Mouse (Mus musculus): ENCODE data around the gene Sbf1. TPM values are rescaled to one million over a fixed set of nuclear protein-coding genes. Genes with fewer than 3 reads are reported as not detected.
A peak's percentile ranks its signal among the peaks of the same experiment; 100 is the strongest.

Gene Sbf1
- 186 and 229 TPM in 2 replicates for polyA plus RNA-seq (2012; rRNA removed)

DNA sequence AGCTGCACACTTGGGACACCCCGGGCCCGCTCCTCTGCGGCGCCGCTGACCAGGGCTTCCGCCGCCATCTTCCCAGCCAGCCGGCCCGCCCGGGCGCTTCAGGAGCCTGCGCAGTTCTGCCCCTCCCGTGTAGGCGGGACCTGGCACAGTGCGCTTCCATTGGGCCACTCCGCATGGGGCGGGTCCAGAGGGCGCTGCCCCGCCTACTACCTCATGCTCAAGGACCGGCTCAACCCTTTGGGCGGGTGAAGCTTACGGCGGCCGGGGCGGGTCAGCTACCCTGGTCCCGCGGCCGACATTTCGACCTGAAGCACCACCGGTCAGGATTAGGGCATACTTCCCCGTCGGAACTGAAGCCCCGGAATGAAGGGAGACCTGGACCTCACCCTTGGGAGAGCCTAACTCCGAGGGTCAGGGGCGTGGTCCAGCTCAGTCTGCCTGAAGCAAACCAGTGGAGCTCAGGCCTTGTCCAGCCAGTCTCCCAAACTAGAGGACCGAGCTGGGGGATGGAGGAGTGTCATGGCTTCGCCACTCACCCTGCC is at the start of gene Sbf1:
Gene Sbf1 (minus strand): TSS at position 122 of the 542 bp plus-strand sequence.
- peak; percentile 99 for DNase-seq (ENCODE audit: low read depth)
- TF ChIP-seq CTCF (IDR thresholded peaks at IDR 0.05; ENCODE audit: borderline replicate concordance, extremely low read depth, insufficient read depth, insufficient read length) (no peak), POLR2A (IDR thresholded peaks at IDR 0.05; ENCODE audit: borderline replicate concordance, extremely low read depth, insufficient read depth, insufficient read length, poor library complexity, severe bottlenecking) (peak; percentile 96)

DNA sequence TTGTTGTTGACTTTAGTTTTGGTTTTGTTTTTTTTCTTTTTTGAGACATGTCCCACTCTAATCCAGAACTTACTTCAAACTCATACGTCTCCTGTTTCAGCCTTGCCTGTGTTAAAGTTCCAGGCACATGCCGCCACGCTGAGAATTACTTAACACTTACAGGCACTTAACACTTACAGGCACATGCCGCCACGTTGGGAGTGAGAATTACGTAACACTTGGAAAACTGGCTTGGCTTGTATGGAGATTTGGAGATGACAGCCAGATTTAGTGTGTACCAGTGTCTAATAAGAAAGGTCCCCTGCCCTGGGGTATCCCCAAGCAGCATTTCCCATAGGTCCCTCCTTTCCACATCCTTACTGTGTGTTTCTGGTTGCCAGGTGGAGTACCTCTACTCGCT is 47.9 kb upstream of the Sbf1 start:
- TF ChIP-seq CTCF (IDR thresholded peaks at IDR 0.05; ENCODE audit: borderline replicate concordance, extremely low read depth, insufficient read depth, insufficient read length) (no peak), POLR2A (IDR thresholded peaks at IDR 0.05; ENCODE audit: borderline replicate concordance, extremely low read depth, insufficient read depth, insufficient read length, poor library complexity, severe bottlenecking) (no peak)
- no peak for DNase-seq (ENCODE audit: low read depth)

DNA sequence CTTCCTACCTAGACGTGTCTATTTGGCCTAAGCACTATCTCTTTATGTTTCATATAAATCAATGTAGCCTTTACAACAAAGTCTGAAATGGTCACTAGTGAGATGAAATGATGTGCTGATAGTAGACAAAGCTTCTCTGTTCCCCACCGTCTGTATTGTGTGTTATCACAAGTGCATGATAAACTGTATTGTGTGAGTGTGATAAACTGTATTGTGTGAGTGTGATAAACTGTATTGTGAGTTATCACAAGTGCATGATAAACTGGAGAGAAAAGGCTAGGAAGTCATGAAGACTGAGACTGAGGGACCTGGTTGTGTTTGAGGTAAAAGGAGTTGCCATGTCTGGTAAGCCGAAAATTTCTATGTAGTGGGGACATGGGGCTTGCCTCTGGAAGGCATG is 43.7 kb upstream of the Sbf1 start:
- no peak for DNase-seq (ENCODE audit: low read depth)
- TF ChIP-seq CTCF (IDR thresholded peaks at IDR 0.05; ENCODE audit: borderline replicate concordance, extremely low read depth, insufficient read depth, insufficient read length) (no peak), POLR2A (IDR thresholded peaks at IDR 0.05; ENCODE audit: borderline replicate concordance, extremely low read depth, insufficient read depth, insufficient read length, poor library complexity, severe bottlenecking) (no peak)

DNA sequence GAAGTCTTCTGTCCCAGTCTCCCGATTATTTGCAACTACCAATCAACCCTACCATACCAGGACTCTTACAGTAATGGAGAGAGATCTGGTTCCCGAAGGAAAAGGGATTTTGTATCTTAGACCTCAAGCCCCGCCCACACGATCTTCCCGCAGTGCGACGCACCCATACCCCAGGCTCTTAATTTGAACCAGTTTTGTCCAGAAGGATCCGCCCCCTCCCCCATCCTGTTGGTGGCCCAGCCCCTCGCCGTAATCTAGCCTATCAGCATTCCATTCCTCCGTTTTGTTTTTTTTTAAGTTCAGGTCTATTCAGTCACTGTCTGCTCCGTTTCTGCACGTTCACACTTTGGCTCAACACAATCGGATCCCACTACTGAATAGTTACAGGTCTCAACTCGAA is 41.3 kb upstream of the Sbf1 start:
- TF ChIP-seq CTCF (IDR thresholded peaks at IDR 0.05; ENCODE audit: borderline replicate concordance, extremely low read depth, insufficient read depth, insufficient read length) (no peak), POLR2A (IDR thresholded peaks at IDR 0.05; ENCODE audit: borderline replicate concordance, extremely low read depth, insufficient read depth, insufficient read length, poor library complexity, severe bottlenecking) (no peak)
- peak; percentile 95 for DNase-seq (ENCODE audit: low read depth)

DNA sequence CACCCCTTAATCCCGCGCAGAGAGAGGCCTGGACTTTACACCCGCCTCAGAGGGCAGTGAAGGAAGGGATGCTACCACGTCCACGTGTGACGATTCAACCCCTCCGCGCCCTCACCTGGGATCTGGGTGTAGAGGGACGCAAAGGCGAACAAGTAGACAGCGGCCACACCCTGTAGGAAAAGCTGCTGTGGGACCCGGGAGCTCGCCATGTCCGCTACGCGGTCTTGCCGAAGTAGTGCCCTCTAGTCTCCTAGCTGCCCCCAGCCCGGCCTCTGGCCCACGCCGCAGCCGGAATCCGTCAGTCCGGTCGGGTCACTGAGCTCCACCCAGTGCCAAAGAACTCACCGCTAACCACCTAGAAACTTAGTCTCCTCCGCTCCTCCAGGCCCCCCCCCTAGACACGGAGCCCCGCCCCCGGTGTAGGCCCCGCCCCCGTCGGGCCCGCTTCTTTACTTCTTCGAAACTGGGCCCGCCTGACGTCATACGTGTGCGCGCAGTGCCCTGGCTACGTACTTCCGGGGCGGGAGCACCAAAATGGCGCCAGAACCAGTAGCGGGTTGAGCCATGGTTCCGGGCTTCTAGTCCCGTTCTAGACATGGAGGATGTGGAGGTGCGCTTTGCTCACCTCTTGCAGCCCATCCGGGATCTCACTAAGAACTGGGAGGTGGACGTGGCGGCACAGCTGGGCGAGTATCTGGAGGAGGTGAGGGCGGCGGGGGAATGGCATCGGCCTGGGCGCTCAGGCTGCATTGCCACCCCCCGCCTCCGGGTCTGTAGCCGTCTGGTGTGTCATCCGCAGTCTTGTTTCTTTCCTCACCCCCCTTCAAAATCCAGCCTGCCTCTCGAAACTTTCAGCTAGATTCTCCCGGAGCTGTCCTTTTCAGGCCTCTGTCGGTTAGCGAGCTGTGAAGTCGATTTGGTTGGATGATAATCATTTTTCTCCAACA is 40.4 kb upstream of the Sbf1 start, which contains the start of the genes Lmf2 and Ncaph2:
Gene Lmf2 (minus strand): TSS at position 419 of the 947 bp plus-strand sequence.
Gene Ncaph2 (plus strand): TSS at position 479 of the 947 bp plus-strand sequence.
- DNase-seq (ENCODE audit: low read depth) = peak; percentile 98
- TF ChIP-seq POLR2A (IDR thresholded peaks at IDR 0.05; ENCODE audit: borderline replicate concordance, extremely low read depth, insufficient read depth, insufficient read length, poor library complexity, severe bottlenecking) = no peak; the same call in 1 of the 2 replicates
- TF ChIP-seq CTCF (IDR thresholded peaks at IDR 0.05; ENCODE audit: borderline replicate concordance, extremely low read depth, insufficient read depth, insufficient read length) = no peak

DNA sequence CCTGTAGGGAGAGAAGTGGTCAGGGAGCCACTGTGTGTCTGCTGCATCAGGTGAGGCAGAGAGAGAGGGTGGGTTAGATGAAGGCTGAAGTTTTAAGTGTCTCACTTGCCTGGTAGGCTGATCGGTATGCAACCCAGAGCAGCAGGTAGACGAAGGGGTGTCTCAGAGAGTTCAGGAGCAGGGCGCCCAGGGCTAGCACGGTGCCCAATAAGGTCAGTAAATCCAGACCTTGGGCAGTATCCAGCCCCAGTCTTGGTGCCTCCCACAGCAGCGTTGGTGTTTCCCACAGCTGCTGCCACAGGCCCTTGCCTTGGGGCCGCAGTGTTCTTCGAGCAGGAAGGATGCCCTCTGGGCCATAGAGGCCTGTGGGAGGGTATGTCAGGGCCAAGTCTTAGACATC is 39.3 kb upstream of the Sbf1 start:
- DNase-seq (ENCODE audit: low read depth) = no peak
- TF ChIP-seq POLR2A (IDR thresholded peaks at IDR 0.05; ENCODE audit: borderline replicate concordance, extremely low read depth, insufficient read depth, insufficient read length, poor library complexity, severe bottlenecking) (no peak), CTCF (IDR thresholded peaks at IDR 0.05; ENCODE audit: borderline replicate concordance, extremely low read depth, insufficient read depth, insufficient read length) (no peak)

DNA sequence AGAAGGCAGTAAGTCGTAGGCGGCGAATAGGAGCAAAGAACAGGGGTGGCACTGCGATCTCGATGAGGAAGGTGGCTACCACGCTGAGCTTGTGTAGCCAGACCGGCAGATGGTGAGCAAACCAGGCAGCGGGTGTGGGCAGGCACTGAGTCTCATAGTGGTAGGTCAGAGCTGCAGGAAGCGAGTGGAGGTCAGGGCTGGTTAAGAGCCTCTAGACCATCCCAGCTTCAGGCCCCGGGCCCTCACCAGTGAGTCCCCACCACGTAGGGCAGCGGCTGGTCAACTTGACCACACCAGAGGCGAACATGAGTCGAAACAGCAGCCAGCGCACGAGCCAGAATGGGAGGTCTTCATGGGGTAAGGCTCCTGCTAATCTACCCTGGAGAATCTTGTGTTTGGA is 38.7 kb upstream of the Sbf1 start:
- no peak for DNase-seq (ENCODE audit: low read depth)

DNA sequence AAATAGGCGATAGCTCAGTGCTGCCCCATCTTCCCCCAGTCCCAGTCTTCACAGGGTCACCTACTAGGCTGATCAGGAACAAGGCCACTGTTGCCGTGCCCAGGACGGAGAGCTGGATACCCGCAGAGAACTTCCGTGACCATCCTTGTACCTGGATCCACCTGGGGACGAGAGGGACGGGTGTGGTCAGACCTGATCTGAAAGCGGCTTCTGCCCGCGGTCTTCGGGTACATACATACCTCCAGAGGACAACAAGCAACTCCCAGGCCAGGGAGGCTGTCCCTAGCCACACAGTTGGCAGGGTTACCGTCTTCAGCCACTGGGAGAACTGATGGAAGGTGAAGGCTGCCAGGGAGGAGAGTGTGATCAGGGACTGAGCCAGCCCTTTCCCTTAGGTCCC is 37.7 kb upstream of the Sbf1 start:
- no peak for TF ChIP-seq POLR2A (IDR thresholded peaks at IDR 0.05; ENCODE audit: borderline replicate concordance, extremely low read depth, insufficient read depth, insufficient read length, poor library complexity, severe bottlenecking)
- TF ChIP-seq CTCF (IDR thresholded peaks at IDR 0.05; ENCODE audit: borderline replicate concordance, extremely low read depth, insufficient read depth, insufficient read length) = no peak
- DNase-seq (ENCODE audit: low read depth) = no peak

More for the DNA sequence above, 38.7 kb upstream of the Sbf1 start:
- no peak for TF ChIP-seq POLR2A (IDR thresholded peaks at IDR 0.05; ENCODE audit: borderline replicate concordance, extremely low read depth, insufficient read depth, insufficient read length, poor library complexity, severe bottlenecking)

DNA sequence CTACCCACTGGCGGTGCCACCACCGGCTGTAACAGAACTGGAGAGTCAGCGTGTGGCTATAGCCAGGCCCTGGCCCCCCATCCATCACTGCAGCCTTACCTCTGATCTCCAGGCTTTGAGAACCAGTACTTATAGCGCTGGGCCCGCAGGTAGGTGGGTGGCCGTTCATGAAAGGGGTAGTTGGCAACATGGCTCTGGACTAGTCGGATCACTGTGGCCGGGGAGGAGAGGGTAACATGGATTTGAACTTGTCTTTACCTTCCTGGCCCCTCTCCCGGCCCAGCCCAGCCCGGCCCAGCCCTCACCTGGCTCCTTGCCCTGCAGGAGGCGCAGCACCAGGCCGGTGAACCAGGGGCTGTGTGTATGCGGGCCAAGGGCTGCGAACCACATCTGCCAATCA is 36.9 kb upstream of the Sbf1 start:
- TF ChIP-seq POLR2A (IDR thresholded peaks at IDR 0.05; ENCODE audit: borderline replicate concordance, extremely low read depth, insufficient read depth, insufficient read length, poor library complexity, severe bottlenecking) = no peak
- TF ChIP-seq CTCF (IDR thresholded peaks at IDR 0.05; ENCODE audit: borderline replicate concordance, extremely low read depth, insufficient read depth, insufficient read length) = no peak

DNA sequence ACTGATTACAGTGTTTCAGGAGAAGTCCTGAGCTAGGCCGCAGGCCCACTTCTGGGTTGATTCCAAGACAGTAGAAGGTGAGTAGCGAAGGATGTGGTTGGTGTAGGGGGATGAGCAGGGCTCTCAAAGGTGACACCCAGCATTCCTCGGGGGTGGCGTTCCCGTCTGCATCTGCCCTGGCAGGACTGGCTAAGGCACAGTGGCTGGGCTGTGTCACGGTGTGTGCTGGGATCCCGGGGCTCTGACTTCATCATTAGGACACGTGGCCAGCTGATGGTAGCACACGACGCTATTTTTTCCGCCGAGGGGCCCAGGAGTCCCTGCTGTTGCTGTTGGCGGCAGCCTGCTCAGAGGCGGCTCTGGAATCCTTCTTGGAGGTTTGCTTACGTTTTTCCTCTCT is 36.2 kb upstream of the Sbf1 start:
- DNase-seq (ENCODE audit: low read depth) = no peak
- TF ChIP-seq POLR2A (IDR thresholded peaks at IDR 0.05; ENCODE audit: borderline replicate concordance, extremely low read depth, insufficient read depth, insufficient read length, poor library complexity, severe bottlenecking) (no peak), CTCF (IDR thresholded peaks at IDR 0.05; ENCODE audit: borderline replicate concordance, extremely low read depth, insufficient read depth, insufficient read length) (no peak)

More for the DNA sequence above, 36.9 kb upstream of the Sbf1 start:
- no peak for DNase-seq (ENCODE audit: low read depth)

DNA sequence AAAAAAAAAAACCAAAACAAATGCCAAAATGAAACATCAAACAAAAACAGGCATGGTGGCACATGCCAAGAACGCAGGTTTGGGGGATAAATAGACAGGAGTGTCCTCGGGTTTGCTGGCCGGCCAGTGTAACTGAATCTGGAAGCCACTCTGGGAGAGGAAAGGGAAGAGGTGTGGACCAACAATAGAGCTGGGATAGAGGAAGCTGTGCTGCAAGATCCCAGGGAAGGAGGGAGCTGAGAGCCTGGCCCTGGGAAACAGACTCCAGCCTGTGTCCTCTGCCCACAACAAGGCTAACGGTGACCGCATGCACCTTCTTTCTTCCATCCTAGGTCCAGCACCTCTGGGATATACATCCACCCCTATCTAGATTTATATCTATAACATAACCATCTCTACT is 35.3 kb upstream of the Sbf1 start:
- TF ChIP-seq POLR2A (IDR thresholded peaks at IDR 0.05; ENCODE audit: borderline replicate concordance, extremely low read depth, insufficient read depth, insufficient read length, poor library complexity, severe bottlenecking) (no peak), CTCF (IDR thresholded peaks at IDR 0.05; ENCODE audit: borderline replicate concordance, extremely low read depth, insufficient read depth, insufficient read length) (no peak)
- no peak for DNase-seq (ENCODE audit: low read depth)

All from brain, embryonic 14.5 days (tissue).